Mouse (Mus musculus): ENCODE measurements around the gene Sdc3. TPM values are rescaled to one million over a fixed set of nuclear protein-coding genes. Genes with fewer than 3 reads are reported as not detected.

The Sdc3 gene
- polyA plus RNA-seq, 1 experiment from 2014 or later, result 113 TPM

DNA sequence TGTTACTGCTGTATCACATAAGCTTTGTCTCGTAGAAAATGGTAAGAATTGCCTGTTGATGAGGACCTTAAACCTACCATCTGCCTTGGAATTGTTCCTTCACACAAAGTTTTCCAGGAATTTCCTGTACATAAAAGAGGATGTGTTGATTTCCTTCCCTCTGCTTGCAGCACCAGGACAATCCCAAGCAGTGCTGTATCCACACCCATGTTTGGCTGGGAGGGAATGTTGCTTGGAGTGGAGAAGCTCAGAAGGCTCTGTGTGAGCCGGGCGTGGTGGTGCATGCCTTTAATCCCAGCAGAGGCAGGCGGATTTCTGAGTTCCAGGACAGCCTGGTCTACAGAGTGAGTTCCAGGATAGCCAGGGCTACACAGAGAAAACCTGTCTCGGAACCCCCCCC, 30.5 kb upstream of the Sdc3 start:
- ATAC-seq, result no peak
- Histone ChIP-seq H3K27ac (ENCODE audit: low read length) (no peak overlapping the region), H3K9ac (replicated peaks; ENCODE audit: low read depth, low read length) (no peak overlapping the region), H3K36me3 (ENCODE audit: control insufficient read depth, insufficient read depth) (peaks cover 35% of the 10 kb centered on the region), H3K4me2 (ENCODE audit: low read length) (no peak overlapping the region), H3K4me1 (replicated peaks; ENCODE audit: control insufficient read depth, insufficient read depth, low read length) (no peaks in the 10 kb centered on the region), H3K27me3 (replicated peaks; ENCODE audit: control insufficient read depth, insufficient read depth, low read length) (no peaks in the 10 kb centered on the region), H3K4me3 (replicated peaks; ENCODE audit: low read length) (no peak overlapping the region), H3K9me3 (ENCODE audit: control insufficient read depth, low read length) (no peaks in the 10 kb centered on the region)
- 80% methylated on average over 5 of the region's 5 CpGs for WGBS

DNA sequence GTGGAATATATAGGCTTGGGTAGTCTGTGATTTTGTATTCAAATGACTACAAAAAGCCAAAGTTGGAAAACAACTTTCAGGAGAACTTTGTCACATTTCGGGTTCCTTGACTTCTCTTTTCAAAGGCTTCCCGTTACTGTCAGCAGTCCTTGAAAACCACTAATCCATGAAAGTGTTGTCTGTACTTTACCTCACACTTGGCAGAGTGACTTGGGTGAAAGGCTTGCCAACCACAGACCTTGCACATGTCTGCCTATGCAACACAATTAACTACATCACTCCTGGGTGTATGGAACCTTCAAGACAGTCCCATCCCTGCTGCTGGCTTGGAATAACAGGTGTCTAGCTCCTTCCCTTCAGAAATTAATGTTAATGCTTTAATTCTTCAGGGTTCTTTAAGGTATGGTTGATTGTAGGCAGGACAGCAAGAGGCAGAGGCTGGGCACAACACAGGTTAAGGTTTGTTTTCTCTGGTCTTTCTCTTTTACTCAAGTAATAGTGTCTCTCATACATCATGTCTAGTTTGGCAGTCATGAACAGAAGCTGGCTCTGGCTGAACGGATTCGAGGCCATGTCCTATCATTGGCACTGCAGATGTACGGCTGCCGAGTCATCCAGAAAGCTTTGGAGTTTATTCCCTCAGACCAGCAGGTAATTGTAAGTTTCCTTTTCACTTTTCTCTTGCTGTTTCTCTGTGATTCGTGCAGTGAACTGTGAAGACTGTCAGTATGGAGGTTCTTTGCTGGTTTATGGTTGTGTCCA, 26.8 kb upstream of the Sdc3 start:
- Histone ChIP-seq H3K36me3 (ENCODE audit: control insufficient read depth, insufficient read depth) (peaks cover 41% of the 10 kb centered on the region), H3K27ac (ENCODE audit: low read length) (no peak overlapping the region), H3K4me1 (replicated peaks; ENCODE audit: control insufficient read depth, insufficient read depth, low read length) (no peaks in the 10 kb centered on the region), H3K27me3 (replicated peaks; ENCODE audit: control insufficient read depth, insufficient read depth, low read length) (no peaks in the 10 kb centered on the region), H3K4me3 (replicated peaks; ENCODE audit: low read length) (no peak overlapping the region), H3K9ac (replicated peaks; ENCODE audit: low read depth, low read length) (no peak overlapping the region), H3K4me2 (ENCODE audit: low read length) (no peak overlapping the region), H3K9me3 (ENCODE audit: control insufficient read depth, low read length) (no peaks in the 10 kb centered on the region)
- ATAC-seq, result no peak
- 77% methylated on average over 7 of the region's 7 CpGs for WGBS

DNA sequence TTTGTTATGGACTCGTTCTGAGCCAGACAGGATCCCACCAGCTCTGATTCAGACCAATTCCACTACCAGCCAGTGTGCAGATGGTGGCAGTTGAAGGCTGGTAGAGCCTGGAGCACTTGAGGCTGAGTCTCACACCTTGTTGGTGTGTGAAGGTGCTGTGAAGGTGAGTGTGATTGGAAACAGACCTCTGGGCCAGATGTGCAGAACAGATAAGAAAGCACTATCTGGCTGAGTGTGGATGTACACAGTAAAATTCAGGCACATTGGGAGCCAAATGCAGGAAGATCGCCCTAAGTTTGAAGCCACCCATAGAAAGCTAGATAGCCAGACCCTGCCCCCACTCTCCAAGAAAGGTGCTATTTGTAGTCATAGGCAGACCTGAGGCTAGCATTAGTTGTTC, 25.9 kb upstream of the Sdc3 start:
- no peaks in the 10 kb centered on the region for H3K9me3 ChIP-seq (ENCODE audit: control insufficient read depth, low read length)
- ATAC-seq, result no peak
- H3K9ac ChIP-seq (replicated peaks; ENCODE audit: low read depth, low read length), result no peak overlapping the region
- WGBS, result 96% methylated on average over 1 of the region's 2 CpGs
- H3K4me1 ChIP-seq (replicated peaks; ENCODE audit: control insufficient read depth, insufficient read depth, low read length), result no peaks in the 10 kb centered on the region
- peaks cover 41% of the 10 kb centered on the region for H3K36me3 ChIP-seq (ENCODE audit: control insufficient read depth, insufficient read depth)
- no peaks in the 10 kb centered on the region for H3K27me3 ChIP-seq (replicated peaks; ENCODE audit: control insufficient read depth, insufficient read depth, low read length)
- H3K4me3 ChIP-seq (replicated peaks; ENCODE audit: low read length), result no peak overlapping the region
- H3K4me2 ChIP-seq (ENCODE audit: low read length), result no peak overlapping the region
- H3K27ac ChIP-seq (ENCODE audit: low read length), result no peak overlapping the region

DNA sequence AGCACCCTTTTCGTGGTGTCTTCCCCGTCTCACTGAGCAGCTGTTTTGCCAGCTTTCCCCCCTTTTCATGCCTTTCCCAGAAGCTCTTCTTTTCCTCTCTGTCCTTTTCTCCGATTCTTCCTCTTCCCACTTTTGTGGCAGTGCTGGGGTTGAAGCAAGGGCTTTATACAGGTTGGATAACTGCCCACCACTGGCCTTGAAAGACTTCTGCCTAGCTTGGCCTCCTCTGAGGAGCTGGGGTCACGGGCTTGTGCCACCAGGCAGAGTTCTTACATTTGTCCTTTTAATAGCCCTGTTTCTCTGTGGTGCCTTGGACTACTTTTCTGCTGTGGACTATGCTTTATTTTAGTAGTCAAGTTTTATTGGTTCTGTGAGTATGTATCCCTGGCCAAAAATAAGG, 25.4 kb upstream of the Sdc3 start:
- Histone ChIP-seq H3K4me3 (replicated peaks; ENCODE audit: low read length) (no peak overlapping the region), H3K27me3 (replicated peaks; ENCODE audit: control insufficient read depth, insufficient read depth, low read length) (no peaks in the 10 kb centered on the region), H3K4me1 (replicated peaks; ENCODE audit: control insufficient read depth, insufficient read depth, low read length) (no peaks in the 10 kb centered on the region), H3K27ac (ENCODE audit: low read length) (no peak overlapping the region), H3K9me3 (ENCODE audit: control insufficient read depth, low read length) (no peaks in the 10 kb centered on the region), H3K4me2 (ENCODE audit: low read length) (no peak overlapping the region), H3K36me3 (ENCODE audit: control insufficient read depth, insufficient read depth) (peaks cover 45% of the 10 kb centered on the region), H3K9ac (replicated peaks; ENCODE audit: low read depth, low read length) (no peak overlapping the region)
- 89% methylated on average over 4 of the region's 4 CpGs for WGBS
- ATAC-seq, result no peak

DNA sequence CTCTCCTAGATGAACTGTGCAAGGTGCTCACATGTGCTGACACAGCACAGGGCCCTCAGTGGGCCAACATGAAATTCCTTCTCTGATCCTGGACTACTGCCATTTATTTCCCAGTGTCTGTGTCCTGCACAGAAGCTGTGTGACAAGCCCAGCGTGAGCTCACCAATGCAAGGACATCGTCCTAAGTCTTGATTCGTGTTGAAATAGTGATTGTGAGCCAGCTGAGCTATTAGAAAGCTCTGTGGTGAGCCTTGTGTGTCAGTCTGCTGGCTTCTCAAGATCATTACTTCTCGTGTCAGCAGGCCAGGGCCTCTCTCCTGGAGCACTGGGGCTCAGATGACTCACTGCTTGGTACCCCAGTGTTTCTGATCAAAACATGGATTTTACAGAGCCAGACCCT, 18.4 kb upstream of the Sdc3 start:
- 0 out of 2 replicates have a peak, but pooled peaks cover 2% of the 10 kb centered on the region for H3K4me1 ChIP-seq (replicated peaks; ENCODE audit: control insufficient read depth, insufficient read depth, low read length)
- H3K9ac ChIP-seq (replicated peaks; ENCODE audit: low read depth, low read length), result no peak overlapping the region
- ATAC-seq, result no peak
- peaks cover 28% of the 10 kb centered on the region for H3K36me3 ChIP-seq (ENCODE audit: control insufficient read depth, insufficient read depth)
- H3K27ac ChIP-seq (ENCODE audit: low read length), result no peak overlapping the region
- H3K27me3 ChIP-seq (replicated peaks; ENCODE audit: control insufficient read depth, insufficient read depth, low read length), result no peaks in the 10 kb centered on the region
- H3K4me2 ChIP-seq (ENCODE audit: low read length), result no peak overlapping the region
- WGBS, result 74% methylated on average over 4 of the region's 4 CpGs
- no peak overlapping the region for H3K4me3 ChIP-seq (replicated peaks; ENCODE audit: low read length)
- H3K9me3 ChIP-seq (ENCODE audit: control insufficient read depth, low read length), result no peaks in the 10 kb centered on the region

DNA sequence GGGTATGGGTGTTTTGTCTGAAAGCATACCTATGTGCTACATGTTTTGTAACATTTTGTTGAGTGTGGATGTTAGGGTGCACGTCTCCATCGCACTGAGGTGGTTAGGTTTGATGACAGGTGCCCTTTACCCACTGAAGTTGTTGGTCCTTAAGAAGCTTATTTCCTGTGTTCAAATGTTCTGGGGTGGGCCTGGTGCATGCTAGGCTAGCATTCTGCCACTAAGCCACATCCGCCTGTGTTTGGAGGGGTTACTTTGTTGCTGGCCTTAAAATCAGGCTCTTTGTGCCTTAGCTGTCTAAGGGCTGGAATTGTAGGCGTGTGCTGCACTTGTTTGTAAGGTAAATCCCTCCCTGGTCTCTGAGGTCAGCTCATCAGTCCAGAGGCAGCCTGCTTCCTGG, 17.5 kb upstream of the Sdc3 start:
- Histone ChIP-seq H3K9me3 (ENCODE audit: control insufficient read depth, low read length) (no peaks in the 10 kb centered on the region), H3K36me3 (ENCODE audit: control insufficient read depth, insufficient read depth) (peaks cover 26% of the 10 kb centered on the region), H3K4me1 (replicated peaks; ENCODE audit: control insufficient read depth, insufficient read depth, low read length) (0 out of 2 replicates have a peak, but pooled peaks cover 3% of the 10 kb centered on the region), H3K4me3 (replicated peaks; ENCODE audit: low read length) (no peak overlapping the region), H3K27me3 (replicated peaks; ENCODE audit: control insufficient read depth, insufficient read depth, low read length) (no peaks in the 10 kb centered on the region), H3K27ac (ENCODE audit: low read length) (no peak overlapping the region), H3K9ac (replicated peaks; ENCODE audit: low read depth, low read length) (no peak overlapping the region), H3K4me2 (ENCODE audit: low read length) (no peak overlapping the region)
- 95% methylated on average over 4 of the region's 4 CpGs for WGBS
- ATAC-seq, result no peak

DNA sequence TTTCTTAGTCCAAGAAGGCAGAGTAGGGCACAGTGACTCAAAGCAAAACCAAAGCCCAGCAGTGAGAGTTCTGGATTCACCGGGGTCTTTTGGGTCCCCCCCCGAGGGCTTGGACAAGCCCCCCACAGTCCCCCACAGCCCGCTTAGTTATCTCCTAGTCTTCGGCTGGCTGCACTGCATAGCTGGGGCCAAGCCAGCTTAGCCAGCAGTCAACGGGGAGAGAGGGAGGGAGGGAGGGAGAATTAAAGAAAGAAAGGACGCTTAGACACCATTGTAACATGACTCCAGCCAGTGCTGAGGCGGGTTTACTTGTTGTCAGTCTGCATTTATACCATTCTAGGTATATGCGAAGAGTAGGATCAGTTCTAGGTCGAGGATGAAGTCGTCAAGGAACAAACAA, 14.7 kb upstream of the Sdc3 start:
- Histone ChIP-seq H3K36me3 (ENCODE audit: control insufficient read depth, insufficient read depth) (peaks cover 23% of the 10 kb centered on the region), H3K4me2 (ENCODE audit: low read length) (no peak overlapping the region), H3K4me1 (replicated peaks; ENCODE audit: control insufficient read depth, insufficient read depth, low read length) (0 out of 2 replicates have a peak, but pooled peaks cover 3% of the 10 kb centered on the region), H3K9me3 (ENCODE audit: control insufficient read depth, low read length) (no peaks in the 10 kb centered on the region), H3K4me3 (replicated peaks; ENCODE audit: low read length) (no peak overlapping the region), H3K27me3 (replicated peaks; ENCODE audit: control insufficient read depth, insufficient read depth, low read length) (no peaks in the 10 kb centered on the region), H3K9ac (replicated peaks; ENCODE audit: low read depth, low read length) (no peak overlapping the region), H3K27ac (ENCODE audit: low read length) (no peak overlapping the region)
- 38% methylated on average over 10 of the region's 10 CpGs for WGBS
- ATAC-seq, result no peak

DNA sequence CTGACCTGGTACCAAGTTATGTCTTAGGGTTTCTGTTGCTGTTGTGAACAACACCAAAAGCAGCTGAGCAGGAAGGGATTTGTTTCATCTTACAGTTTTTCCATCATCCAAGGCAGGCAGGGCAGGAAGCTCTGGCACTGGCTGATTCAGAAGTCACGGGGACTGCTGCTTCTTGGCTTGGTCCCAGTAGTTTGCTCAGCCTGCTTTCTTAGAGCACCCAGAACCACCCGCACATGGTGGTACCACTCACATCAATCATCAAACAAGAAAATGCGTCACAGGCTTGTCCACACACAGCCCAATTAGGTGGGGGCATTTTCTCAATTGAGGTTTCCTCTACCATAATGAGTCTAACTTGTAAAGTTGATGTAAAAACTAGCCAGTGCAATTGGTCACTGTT, 13.3 kb upstream of the Sdc3 start:
- WGBS, result 41% methylated on average over 3 of the region's 3 CpGs
- ATAC-seq, result no peak
- Histone ChIP-seq H3K9ac (replicated peaks; ENCODE audit: low read depth, low read length) (no peak overlapping the region), H3K4me2 (ENCODE audit: low read length) (no peak overlapping the region), H3K9me3 (ENCODE audit: control insufficient read depth, low read length) (no peaks in the 10 kb centered on the region), H3K4me1 (replicated peaks; ENCODE audit: control insufficient read depth, insufficient read depth, low read length) (0 out of 2 replicates have a peak, but pooled peaks cover 3% of the 10 kb centered on the region), H3K4me3 (replicated peaks; ENCODE audit: low read length) (no peak overlapping the region), H3K36me3 (ENCODE audit: control insufficient read depth, insufficient read depth) (peaks cover 15% of the 10 kb centered on the region), H3K27ac (ENCODE audit: low read length) (no peak overlapping the region), H3K27me3 (replicated peaks; ENCODE audit: control insufficient read depth, insufficient read depth, low read length) (no peaks in the 10 kb centered on the region)

DNA sequence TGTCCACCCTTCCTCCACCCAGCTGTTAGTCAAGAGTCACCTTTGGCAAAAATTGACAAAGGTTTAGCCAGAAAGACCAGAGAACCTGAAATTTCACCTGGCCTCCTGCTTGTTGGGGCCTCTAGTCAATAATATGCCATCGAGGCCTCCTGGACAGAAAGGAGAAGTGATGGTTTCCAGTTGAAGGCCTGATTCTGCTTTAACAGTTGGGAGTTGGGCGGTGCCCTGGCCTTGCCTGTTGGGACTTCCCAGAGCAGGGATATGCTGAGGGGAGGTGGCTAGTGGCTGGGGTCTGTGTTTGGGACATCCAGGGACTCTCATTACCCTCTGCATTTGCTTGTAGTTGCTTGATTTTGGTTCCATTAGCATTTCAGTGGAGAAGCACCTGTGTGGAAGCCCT, 9.8 kb upstream of the Sdc3 start:
- Histone ChIP-seq H3K9ac (replicated peaks; ENCODE audit: low read depth, low read length) (no peak overlapping the region), H3K4me1 (replicated peaks; ENCODE audit: control insufficient read depth, insufficient read depth, low read length) (0 out of 2 replicates have a peak, but pooled peaks cover 3% of the 10 kb centered on the region), H3K4me3 (replicated peaks; ENCODE audit: low read length) (no peak overlapping the region), H3K27ac (ENCODE audit: low read length) (no peak overlapping the region), H3K36me3 (ENCODE audit: control insufficient read depth, insufficient read depth) (peaks cover 4% of the 10 kb centered on the region), H3K4me2 (ENCODE audit: low read length) (no peak overlapping the region), H3K27me3 (replicated peaks; ENCODE audit: control insufficient read depth, insufficient read depth, low read length) (no peaks in the 10 kb centered on the region), H3K9me3 (ENCODE audit: control insufficient read depth, low read length) (no peaks in the 10 kb centered on the region)
- ATAC-seq, result no peak
- 89% methylated on average over 2 of the region's 2 CpGs for WGBS

All from forebrain, embryonic 16.5 days (tissue).